Mouse (Mus musculus) kidney, adult 2 months (tissue): ENCODE results near the gene 4930452B06Rik.

Experiments
- CTCF ChIP-seq: fragments of 200-500 bp; conservative IDR thresholded peaks from 2 replicates; pipeline ENCODE4 v1.5.1; 2011; ENCODE audit warnings: low read depth, mild to moderate bottlenecking, control low read depth, low read length, moderate library complexity, mixed read lengths; ENCODE audit not compliant: insufficient read depth, insufficient read length
- POLR2A ChIP-seq: fragments of 200-500 bp; IDR thresholded peaks from one replicate; pipeline ENCODE4 v1.6.1; 2011; ENCODE audit warnings: low read depth, low read length, control low read depth

- TF ChIP-seq CTCF (no peak), POLR2A (no peak)
Observed at GRCm38 (mm10) chr14:8632211-8632610, 33.8 kb downstream of the 4930452B06Rik start.
